Mouse (Mus musculus) ES-CJ7 (cell line): ENCODE data around the gene Pde6d.

Source experiments
- DNase-seq: peaks from one replicate; pipeline ENCODE4 v3.0.0; 2011; ENCODE audit warnings: low read depth, low spot score

Gene Pde6d

GRCm38 (mm10) chr1:86503906-86504696 lies 78.3 kb downstream of the Pde6d start:
- peak; percentile 94 for DNase-seq

- peak; percentile 95 for DNase-seq
Measured at GRCm38 (mm10) chr1:86503165-86503747, 79.2 kb downstream of the Pde6d start.

GRCm38 (mm10) chr1:86502221-86503048 lies 80.0 kb downstream of the Pde6d start:
- peak; percentile 78 for DNase-seq

GRCm38 (mm10) chr1:86501559-86501958 lies 80.9 kb downstream of the Pde6d start:
- DNase-seq = peak; percentile 97

GRCm38 (mm10) chr1:86501114-86501532 lies 81.3 kb downstream of the Pde6d start:
- peak; percentile 89 for DNase-seq

GRCm38 (mm10) chr1:86500681-86501080 lies 81.7 kb downstream of the Pde6d start:
- peak; percentile 50 for DNase-seq

GRCm38 (mm10) chr1:86499903-86500302 lies 82.5 kb downstream of the Pde6d start:
- peak; percentile 83 for DNase-seq

- no peak for DNase-seq
Measured at GRCm38 (mm10) chr1:86498611-86499010, 83.8 kb downstream of the Pde6d start.

- DNase-seq = peak; percentile 76
Measured at GRCm38 (mm10) chr1:86497986-86498385, 84.4 kb downstream of the Pde6d start.

GRCm38 (mm10) chr1:86497361-86497760 lies 85.1 kb downstream of the Pde6d start:
- no peak for DNase-seq

- DNase-seq = peak; percentile 62
Measured at GRCm38 (mm10) chr1:86496340-86496739, 86.1 kb downstream of the Pde6d start.

- no peak for DNase-seq
Measured at GRCm38 (mm10) chr1:86493783-86494182, 88.6 kb downstream of the Pde6d start.
